Mouse (Mus musculus): Measurements from ENCODE around the gene Gm37240.

- TF ChIP-seq HCFC1 (IDR thresholded peaks at IDR 0.05; ENCODE audit: borderline replicate concordance, insufficient read depth, low read length) (no peak), ZC3H11A (IDR thresholded peaks at IDR 0.05; ENCODE audit: borderline replicate concordance, low read depth, low read length) (no peak), ZNF384 (IDR thresholded peaks at IDR 0.05; ENCODE audit: low read depth, low read length) (no peak), CHD2 (IDR thresholded peaks at IDR 0.05; ENCODE audit: low read depth, low read length) (no peak)
These were observed 41.0 kb downstream of the Gm37240 start for GRCm38 (mm10) chr3:85846316-85846715.

Data from ES-E14 (cell line).